Mouse (Mus musculus): ENCODE results near the gene Dppa1.
A peak's percentile ranks its signal among the peaks of the same experiment; 100 is the strongest.
"Not testable (repeated sequence)": the region's sequence is repeated elsewhere in the genome, so short reads cannot be mapped to it uniquely, and the experiment has no call there.

Dppa1 gene

DNA sequence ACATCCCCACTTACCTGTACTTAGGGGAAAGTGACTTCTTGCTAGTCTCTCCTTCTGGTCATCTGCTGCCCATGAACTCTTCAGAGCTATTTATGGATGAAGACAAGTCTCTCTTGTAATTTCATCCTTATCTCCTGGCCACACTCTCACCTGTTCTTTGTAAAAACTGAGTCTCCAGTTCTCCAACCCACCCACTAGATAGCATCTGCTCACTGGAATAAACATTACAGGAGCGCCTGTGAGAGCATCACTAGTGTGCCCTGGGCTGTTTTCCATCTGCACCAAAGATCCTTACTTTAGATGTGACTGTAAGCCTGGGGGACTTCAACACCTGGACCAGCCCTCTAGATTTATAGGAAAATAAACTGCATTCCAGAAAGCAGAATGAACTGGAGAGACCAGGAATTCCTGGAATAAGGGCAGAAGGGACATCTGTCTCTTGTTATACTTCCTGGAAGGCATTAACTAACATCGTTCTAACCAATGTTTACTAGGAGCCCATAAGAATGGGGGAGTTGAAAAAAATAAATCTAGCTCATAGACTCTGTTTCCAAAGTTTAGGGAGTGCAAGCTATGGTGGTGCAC, at the start of gene Dppa1:
Gene Dppa1 (minus strand): TSS at position 51 of the 585 bp plus-strand sequence.
- no peak for DNase-seq

DNA sequence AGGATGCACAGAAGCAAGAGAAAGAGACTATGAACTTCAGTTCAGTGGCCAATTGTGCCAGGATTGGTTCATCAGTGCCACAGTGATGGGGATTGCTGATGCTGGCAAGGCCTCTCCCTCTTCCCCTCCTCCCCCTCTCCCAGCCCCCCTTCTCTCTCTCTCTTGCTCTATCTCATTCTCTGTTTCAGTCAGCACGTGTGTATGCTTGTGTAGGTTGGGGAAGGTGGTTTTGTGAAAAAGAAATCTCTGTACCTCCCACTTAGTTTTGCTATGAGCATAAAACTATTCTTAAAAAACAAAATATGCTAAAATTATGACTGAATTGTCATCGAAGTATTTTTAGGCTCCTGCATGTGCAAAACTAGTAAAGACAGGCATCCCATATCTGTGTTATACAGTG, 38.9 kb upstream of the Dppa1 start:
- no peak for DNase-seq

DNA sequence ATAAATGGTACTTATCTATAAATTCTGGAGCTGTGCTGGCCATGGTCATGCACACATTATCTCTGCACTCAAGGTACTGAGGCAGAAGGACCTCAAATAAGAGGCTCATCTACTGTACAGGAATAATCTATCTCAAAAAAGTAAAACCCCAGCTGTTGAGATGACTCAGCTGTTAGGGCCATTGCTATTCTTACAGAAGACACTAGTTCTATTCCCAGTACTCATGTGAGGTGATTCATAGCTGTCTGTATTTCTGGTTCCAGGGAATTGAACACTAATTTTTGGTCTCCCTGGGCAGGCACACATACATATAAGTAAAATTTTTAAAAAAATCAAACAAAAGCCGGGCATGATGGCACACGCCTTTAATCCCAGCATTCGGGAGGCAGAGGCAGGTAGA, 38.0 kb upstream of the Dppa1 start:
- no peak for DNase-seq

DNA sequence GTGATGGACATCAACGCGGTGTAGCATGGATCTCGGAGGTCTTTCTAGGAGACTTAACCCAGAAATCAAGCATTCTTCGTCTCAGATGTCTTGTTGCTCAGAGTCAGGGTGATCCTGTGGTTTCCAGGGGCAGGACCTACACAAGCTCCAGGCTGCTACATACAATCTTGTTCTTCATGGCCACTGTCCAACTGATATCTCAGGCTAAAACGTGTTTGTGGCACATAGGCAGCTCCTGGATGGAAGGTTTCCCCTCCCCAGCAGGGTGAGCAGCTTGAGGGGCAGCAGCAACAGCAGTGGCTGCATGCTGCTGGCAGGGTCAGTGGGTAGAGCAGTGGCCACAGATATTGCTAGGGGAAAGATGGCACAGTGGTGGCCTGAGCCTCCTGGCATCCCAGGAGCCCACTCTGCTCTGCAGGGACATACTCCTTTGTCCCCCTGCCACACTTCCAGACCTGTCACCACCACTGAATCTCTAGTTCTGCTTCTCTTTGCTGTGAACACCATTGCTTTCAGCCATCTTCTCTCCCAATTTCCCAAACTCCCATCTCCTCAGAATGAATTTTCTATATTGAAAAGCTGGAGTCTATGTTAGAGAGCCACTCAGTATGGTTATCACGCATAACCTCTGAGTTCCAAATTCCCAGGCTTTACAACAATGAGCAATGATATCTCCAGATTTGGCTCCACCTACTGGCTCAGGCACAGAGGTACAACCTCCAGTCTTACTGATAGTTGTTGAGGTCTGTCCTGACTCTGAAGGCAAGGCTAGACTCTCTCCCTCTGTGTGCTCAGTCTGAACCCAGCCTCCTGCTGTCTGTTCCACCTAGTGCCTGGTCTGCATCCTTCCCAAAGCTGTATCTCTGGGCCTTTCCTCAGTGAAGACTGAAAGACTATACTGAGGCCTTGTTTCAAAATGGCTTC, 36.8 kb upstream of the Dppa1 start:
- DNase-seq: peak; percentile 11 to 17

DNA sequence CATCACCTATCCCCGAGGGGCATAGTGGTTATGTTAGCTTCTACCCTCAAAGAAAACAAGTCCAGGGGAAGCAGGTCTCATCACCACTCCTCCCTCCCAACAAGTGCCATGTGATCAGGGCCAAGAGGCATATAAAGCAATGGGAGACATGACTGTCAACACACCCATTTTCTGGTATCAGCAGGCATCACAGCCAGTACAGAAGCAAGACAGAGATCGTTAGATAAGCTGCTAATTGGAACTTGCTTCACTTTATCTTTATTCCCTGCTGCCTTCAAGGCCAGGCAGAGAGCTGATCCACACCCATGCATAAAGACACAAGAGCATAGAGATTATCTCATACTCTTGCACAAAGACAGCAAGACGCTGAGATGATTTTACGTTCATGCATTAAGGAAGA, 34.2 kb upstream of the Dppa1 start:
- DNase-seq: no peak

DNA sequence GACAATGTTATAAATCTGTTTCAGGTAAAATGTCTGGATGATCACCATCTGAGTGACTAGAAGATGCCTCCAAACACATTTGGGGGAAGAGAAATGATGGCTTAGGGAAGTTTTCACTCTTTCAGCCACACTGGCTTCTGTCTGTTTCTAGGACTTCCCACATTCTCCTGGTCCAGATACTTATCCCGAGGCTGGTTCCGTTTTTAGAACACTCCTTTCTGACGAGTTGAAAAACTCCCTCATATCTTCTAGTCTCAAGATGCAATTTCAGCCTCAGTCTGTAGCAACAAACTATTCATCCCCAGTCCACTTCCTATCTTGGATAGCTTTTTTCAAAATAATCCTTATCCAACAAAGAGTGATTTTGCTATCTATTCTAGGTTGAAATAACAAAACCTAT, 23.4 kb upstream of the Dppa1 start:
- DNase-seq: no peak

DNA sequence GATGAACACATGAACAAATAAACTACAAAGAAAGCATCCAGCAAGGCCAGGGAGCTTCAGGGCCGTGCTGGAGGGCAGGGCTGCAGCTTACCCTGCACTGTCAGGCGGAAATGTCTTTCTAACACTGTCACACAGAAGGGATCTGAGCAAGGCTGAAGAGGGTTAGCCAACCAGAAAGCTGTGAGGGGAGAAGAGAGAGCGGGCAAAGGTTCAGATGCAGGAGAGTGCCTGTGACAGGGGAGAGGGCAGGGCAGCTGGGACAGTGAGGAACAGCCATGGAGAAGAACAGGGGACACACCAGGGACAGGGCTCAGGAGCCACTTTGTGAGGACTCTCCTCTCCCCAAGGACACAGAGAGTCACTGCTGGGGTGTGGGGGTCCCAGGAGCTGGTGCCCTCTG, 20.6 kb upstream of the Dppa1 start:
- not testable (repeated sequence) for DNase-seq

DNA sequence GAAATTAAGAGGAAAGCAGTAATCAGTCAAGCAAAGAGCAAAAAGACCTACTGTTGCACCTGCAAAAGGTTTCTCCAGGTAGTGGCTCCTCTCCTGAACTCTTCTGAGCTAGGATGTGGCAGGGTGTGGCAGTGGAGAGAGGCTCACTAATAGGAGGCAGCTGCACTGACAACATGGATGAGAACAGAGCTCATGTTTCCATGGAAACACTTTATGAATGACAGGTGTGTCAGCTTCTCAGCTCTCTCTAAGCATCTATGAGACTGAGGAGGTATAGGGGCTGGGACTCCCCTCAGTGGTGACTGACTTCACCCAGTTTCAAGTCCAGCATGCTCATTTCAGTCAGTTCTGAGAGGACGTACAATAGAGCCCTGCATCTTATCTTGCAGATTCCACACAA, 15.8 kb upstream of the Dppa1 start:
- DNase-seq: no peak

DNA sequence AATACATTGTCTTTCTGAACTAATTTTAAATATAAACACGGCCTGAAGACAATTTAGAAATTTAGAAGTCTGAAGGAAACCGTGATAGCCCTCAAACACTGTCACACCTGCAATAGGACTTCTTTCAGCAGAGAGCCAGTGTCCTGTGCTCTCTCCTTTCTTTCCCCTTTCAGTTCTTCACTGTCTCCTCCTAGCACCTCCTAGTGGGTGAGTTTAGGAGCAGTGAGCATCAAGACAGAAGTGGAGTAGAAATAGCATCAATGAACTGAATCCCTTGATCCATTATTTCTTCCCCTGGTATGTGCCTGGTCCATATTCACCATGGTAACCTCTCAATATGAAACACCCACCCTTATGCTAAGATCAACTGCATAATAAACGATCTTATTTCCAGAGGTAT, 7.5 kb upstream of the Dppa1 start:
- no peak for DNase-seq

DNA sequence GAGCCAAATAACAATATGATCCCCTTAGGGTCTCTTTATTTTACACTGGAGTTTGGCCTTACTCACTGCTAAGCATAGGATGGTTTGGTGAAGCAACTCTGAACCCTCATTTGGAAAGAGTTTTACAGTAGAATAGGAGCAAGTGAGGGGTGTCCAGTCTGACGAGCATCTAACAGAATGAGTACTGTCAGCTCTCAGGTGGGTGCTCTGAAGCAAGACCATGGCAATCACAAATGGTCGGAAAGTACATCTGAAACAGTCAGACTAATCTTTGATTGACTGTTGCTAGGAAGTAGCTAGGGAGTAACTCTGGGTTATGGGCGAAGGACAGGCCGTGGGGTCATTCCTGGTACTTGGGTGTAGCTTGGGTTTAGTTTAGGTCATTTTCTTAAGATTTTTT, 6.5 kb upstream of the Dppa1 start:
- DNase-seq: not testable (repeated sequence)

DNA sequence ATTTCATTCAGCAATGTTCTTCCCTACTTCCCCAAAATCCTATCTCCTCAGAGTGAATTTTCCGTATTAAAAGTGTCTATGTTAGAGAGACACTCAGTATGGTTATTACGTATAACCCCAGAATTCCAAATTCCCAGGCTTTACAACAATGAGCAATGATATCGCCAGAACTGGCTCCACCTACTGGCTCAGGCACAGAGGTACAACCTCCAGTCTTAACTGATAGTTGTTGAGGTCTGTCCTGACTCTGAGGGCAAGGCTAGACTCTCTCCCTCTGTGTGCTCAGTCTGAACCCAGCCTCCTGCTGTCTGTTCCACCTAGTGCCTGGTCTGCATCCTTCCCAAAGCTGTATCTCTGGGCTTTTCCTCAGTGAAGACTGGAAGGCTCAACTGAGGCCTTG, 2.6 kb upstream of the Dppa1 start:
- peak; percentile 40 to 52 for DNase-seq

DNA sequence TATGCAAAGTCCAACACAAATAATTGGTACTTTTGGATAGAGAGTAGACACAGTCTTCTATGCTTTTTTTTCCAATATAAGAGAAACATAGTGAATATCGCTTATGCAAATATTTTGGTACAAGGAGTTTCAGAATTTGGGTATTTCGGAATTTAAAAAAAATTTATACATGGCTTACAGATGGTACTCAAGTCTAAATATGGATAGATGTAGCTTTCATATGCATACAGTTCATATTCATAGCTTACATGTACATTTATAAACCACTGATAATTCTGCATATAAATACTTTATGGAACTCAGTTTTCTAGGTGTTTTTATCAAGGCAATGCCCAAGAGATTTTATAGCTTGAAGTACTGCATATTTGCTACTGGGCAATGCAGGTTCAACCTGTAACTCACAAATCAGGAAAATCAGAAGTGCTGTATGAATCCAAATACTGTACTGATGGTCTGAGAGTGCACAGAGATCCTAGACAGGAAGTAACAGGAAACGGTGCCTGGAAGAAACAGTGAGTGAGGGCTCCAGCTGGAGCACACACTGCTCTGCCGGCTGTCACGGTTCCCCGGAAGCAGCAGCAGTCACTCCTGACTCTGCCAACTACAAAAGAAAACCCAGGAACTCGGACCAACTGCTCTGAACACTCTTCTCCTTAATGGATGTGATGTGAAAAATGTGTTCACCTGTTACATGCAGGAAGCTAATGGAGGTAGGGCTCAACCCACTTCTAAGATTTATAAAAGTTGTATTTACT, 8.5 kb downstream of the Dppa1 start:
- no peak for DNase-seq

DNA sequence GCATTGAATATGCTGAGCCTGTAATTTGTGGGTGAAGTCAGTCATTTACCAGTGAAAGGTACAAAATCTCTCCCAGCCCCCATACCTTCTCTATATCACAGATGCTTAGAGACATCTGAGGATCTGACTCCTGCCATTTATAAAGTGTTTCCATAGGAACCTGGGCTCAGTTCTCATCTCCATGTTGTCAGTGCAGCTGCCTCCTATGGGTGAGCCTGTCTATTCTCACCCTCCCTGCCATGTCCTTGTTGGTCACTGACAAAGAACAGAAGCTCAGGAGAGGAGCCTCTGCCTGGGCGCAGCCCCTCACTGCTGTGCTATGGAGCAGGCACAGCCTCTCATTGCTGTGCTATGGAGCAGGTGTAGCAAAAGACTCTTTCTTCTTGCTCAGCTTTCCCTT, 9.1 kb downstream of the Dppa1 start:
- no peak for DNase-seq

DNA sequence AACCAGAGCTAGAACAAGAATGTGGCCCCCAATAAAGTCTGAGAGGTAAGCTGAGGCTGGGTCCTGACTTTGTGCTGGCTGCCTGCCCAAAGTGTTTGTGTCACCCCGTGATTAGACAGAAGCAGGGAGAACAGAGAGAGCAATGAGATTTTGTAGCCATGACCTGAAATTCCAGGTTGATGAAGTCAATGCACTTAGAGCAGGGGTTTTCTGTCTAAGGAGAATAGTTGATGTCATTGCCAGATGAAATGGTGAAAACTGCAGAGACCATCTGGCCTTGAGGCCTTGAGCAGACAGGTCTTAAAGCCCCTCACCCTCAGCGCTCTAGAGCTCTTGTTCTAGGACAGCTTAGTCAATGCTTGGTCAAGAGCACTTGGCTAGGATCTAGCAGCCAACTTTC, 36.6 kb downstream of the Dppa1 start:
- DNase-seq: no peak

DNA sequence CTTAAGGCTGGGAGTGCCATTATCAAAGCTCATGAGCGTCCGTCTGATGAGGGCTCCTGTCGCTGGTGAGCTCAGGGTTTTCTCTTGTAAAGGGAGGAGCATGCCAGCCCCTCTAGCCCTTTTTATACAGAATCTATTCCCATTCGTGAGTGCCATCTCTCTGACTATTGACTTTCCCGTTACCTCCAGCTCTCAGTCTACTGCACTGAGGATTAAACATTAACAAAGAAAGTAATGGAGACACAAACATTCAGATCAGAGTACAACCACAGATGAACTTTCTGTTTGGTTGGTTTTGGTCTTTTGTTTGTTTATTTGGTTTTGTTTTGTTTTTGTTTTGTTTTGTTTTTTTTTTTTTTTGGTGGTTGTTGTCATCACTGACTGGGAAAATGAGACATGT, 46.3 kb downstream of the Dppa1 start:
- DNase-seq: no peak

DNA sequence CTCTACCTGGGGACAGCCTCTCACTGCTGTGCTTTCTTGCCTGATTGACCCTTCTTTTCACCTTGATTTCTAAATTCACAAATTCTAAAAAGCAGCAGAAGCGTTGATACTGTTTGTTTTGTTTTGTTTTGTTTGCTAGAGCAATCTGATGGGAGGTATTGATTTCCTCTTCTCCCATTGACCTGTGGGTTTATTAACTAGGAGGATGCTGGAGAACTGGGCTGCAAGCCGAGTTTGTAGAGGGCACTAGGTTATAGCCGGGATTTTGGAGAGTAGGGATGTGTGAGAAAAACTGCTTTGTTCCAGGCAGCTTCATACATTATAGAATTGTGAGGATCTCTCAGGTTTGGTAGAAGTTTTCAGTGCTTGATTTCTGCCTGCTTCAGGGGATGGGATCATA, 48.6 kb downstream of the Dppa1 start:
- DNase-seq: no peak

DNA sequence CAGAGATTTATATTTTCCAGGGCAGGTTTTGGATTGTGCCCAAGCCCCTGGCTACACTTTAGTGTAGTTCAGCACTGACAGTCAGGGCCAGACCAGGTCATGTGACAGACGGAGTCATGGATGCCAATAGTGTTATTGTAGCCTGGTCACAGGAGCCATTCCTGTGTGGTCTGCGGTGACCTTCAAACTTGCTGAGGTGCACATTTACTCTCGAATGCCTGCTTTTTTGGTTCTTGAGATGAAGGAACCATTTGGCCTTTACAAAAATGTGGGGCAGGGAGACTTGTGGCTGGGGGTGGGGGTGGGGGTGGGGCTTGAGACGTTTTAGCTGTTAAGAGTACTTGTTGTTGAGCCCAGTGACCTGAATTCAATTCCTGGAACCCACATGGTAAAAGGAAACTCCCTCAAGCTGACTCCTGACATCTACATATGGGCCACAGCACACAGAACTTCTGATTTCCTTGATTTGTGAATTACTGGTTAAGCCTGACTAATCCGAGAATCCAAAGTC, 50.2 kb downstream of the Dppa1 start:
- no peak for DNase-seq

DNA sequence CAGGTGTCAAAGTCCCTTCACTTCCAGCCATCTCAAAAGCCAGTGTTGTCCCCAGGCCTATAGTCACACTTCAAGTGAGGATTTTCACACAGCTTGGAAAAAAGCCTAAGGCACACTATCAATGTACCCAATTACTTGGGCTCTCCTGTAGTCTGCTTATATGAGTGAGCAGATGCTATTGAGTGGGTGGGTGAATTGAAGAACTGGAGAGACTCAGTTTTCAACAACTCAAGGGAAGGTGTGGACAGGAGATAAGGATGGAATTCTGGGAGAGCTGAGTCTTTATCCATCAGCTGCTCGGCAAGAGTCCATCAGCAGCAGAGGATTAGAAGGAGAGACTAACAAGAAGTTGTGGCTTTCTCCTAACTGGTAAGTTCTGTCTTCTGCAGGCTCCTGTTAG, 57.7 kb downstream of the Dppa1 start, which contains the start of gene BC053393:
Gene BC053393 (plus strand): TSS at position 210 of the 400 bp plus-strand sequence.
- DNase-seq: no peak

DNA sequence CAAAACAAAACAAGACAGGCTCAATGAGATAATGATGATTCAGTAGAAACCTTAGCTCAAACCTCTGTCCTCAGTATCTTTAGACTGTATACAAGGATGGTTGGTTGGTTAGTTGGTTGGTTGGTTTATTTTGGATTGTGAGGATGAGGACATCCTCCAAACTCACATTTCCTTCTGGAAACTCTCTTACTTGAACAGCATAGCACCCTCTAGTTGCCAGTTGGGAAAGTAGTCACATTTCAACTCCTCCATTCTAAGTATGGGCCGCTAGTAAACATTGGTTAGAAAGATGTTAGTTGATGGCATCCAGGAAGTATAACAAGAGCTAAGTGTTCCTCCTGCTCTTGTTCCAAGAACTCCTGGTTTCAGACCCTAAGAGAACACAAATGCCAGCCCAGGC, 60.0 kb downstream of the Dppa1 start:
- no peak for DNase-seq

DNA sequence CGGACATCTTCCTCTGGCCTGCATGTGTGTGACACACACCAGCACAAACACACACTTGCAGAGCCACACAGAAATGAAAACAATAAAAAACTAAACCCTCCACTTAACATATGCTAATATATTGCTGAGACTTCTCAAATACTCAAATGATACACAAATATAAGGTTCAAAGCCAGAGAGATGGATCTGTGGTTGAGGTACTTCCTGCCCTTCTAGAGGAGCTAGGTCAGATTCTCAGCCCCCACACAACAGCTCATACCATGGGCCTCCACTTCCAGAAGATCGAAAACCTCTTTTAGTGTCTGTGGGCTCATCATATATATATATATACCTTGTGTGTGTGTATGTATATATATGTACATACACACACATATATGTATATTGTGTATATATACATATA, 63.1 kb downstream of the Dppa1 start:
- no peak for DNase-seq

DNA sequence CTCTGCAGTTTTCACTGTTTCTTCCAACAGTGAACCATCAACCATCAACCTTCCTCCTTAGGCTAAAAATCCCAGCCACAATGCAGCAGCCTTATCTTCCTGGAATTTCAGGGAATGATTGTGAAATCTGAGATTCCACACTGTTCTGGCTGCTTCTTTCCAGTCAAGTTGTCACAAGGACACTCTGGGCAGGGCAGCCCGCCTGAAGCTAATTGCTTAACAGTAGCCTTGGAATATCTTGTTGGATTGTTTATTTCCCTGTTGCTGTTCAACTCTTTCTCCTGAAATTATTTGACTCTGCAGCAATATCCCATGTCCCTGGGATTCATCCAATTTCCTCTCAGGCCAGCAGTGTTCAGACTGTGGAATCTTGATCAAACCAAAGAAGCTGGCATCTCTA, 64.4 kb downstream of the Dppa1 start:
- no peak for DNase-seq

DNA sequence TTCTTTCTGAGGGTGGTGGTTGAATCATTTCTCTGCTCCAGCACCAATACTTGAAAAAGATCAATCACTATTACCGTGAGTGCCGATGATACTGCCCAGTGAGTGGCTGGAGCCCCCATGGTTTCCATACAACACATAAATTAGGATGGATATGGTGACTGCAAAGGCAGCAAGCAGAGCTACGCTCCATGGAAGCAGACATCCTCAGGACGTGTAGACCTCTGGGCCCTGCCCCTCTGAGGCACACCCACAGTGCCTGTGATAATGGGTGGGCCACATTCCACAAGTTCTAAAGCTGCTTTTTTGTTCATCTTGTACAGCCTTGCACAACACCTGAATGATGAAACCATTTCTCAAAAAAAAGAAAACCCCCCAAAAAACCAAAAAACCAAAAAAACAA, 68.0 kb downstream of the Dppa1 start:
- DNase-seq: no peak
